Comparison of ENCODE assay signal across 34 mouse cellular contexts in genomic region chr3:116256104-116256503, GRCm38 (mm10). TPM values are rescaled to one million over a fixed set of nuclear protein-coding genes. Genes with fewer than 3 reads are reported as not detected.
DNase-seq lines count a peak whose midpoint lies in the region; ATAC-seq lines count a peak whose summit lies in the region.
"Had no signal": no experiment of that assay in that cellular context is flagged by ENCODE, and none has a peak within 500 bp of the region (broad histone marks: within the 10 kb centered on the region; RNA-seq: fewer than 3 reads in every experiment).

No protein-coding gene starts in this region.

- H3K27ac ChIP-seq in heart, embryonic 10.5 days, result no peak overlapping the region
- H3K27ac ChIP-seq: embryonic facial prominence, embryonic 15.5 days; forebrain, embryonic 12.5 days; hindbrain, embryonic 13.5 days; layer of hippocampus, adult 2 months; liver, embryonic 14.5 days; macrophage; neural tube, embryonic 12.5 days; stomach, embryonic 15.5 days had no signal

- H3K36me3 ChIP-seq in heart, embryonic 10.5 days, result no peaks in the 10 kb centered on the region
- H3K36me3 ChIP-seq: embryonic facial prominence, embryonic 15.5 days; forebrain, embryonic 12.5 days; G1E; heart, embryonic 12.5 days; hindbrain, embryonic 13.5 days; neural tube, embryonic 12.5 days; stomach, embryonic 15.5 days had no signal

- H3K27me3 ChIP-seq in heart, embryonic 10.5 days (ENCODE audit: insufficient read depth, poor library complexity, severe bottlenecking), result peaks cover 46% of the 10 kb centered on the region

- peak; percentile 67 for ATAC-seq in common myeloid progenitor, adult 5-6 weeks (replicated peaks; ENCODE audit: low read depth, poor library complexity, severe bottlenecking)
- no peak for ATAC-seq in CD4-positive, CD25-positive, alpha-beta regulatory T cell, adult 4 months
- ATAC-seq: forebrain, postnatal 0 days; intestine, embryonic 16.5 days had no signal

- WGBS in heart, embryonic 10.5 days, result 63% methylated on average over 5 of the region's 5 CpGs

- H3K4me3 ChIP-seq in heart, embryonic 10.5 days, result no peak overlapping the region
- H3K4me3 ChIP-seq: embryonic facial prominence, embryonic 15.5 days; forebrain, embryonic 12.5 days; heart, embryonic 12.5 days; hindbrain, embryonic 13.5 days; layer of hippocampus, adult 2 months; myocyte; neural tube, embryonic 12.5 days; stomach, embryonic 15.5 days had no signal

- no peaks in the 10 kb centered on the region for H3K9me3 ChIP-seq in heart, embryonic 10.5 days
- H3K9me3 ChIP-seq: embryonic facial prominence, embryonic 15.5 days; forebrain, embryonic 12.5 days; G1E; heart, embryonic 12.5 days; hindbrain, embryonic 13.5 days; neural tube, embryonic 12.5 days; stomach, embryonic 15.5 days had no signal

- H3K4me1 ChIP-seq in heart, embryonic 10.5 days, result peaks cover 21% of the 10 kb centered on the region

- DNase-seq in heart, adult 11 months, result peak; percentile 62
- DNase-seq in heart, embryonic 10.5 days (ENCODE audit: low spot score), result no peak
- DNase-seq in A20 (ENCODE audit: low read depth, low spot score), result peak; percentile 45
- DNase-seq in retina, embryonic 14.5 days (ENCODE audit: low spot score), result peak; percentile 43
- DNase-seq in cerebellum, adult 11-12 months, result no peak
- DNase-seq in heart, adult 9 months (ENCODE audit: low spot score in 2 of 2), result no peak
- DNase-seq: adrenal gland, postnatal 25 days; B cell, adult 2 months; cerebellum, adult 18-20 months; cerebellum, postnatal 14 days; forebrain, postnatal 0 days; gastrocnemius, postnatal 10 days; heart, postnatal 4 days; kidney, adult 8-10 months; kidney, postnatal 10 days; layer of hippocampus, postnatal 36 days; liver; lung, adult 2 months; lung, postnatal 10 days; right cerebral cortex, postnatal 14 days had no signal

RNA-seq across cellular contexts. Expression of gene Gpr88, which starts 2.8 kb away (rescaled TPM):
- polyA plus RNA-seq in heart, embryonic 10.5 days (2016; fragmentation: Nextera tagmentation; extraction: Ambion mirVana), result 0.07 and 0.62 TPM in 2 replicates
- total RNA-seq in common myeloid progenitor, adult 5-6 weeks (2017), result not detected in 2 replicates
- polyA plus RNA-seq in CD4-positive, CD25-positive, alpha-beta regulatory T cell, adult 4 months (2017; shearing (Covaris generic)), result not detected
- polyA plus RNA-seq: G1E; heart, embryonic 12.5 days; macrophage; myocyte had no signal

Comparison
In these comparisons a context has a peak if more than half of its experiments do, and no peak if none do; other contexts are left out.
1. DNase-seq: peak in heart, adult 11 months (single experiment), A20 (single experiment) and retina, embryonic 14.5 days (single experiment); none in heart, embryonic 10.5 days (single experiment), cerebellum, adult 11-12 months (single experiment) and heart, adult 9 months (0 of 2).